26 mouse cellular contexts compared by ENCODE assay signal in genomic region chr7:135698362-135698761, GRCm38 (mm10). TPM values are rescaled to one million over a fixed set of nuclear protein-coding genes. Genes with fewer than 3 reads are reported as not detected.
DNase-seq lines count a peak whose midpoint lies in the region; ATAC-seq and TF ChIP-seq lines count a peak whose summit lies in the region.
"Had no signal": no experiment of that assay in that cellular context is flagged by ENCODE, and none has a peak within 500 bp of the region (broad histone marks: within the 10 kb centered on the region; RNA-seq: fewer than 3 reads in every experiment).

No protein-coding gene starts in this region.

- no peak for DNase-seq in lung, postnatal 0 days (ENCODE audit: low spot score)
- DNase-seq in lung, postnatal 4 days = no peak
- peak; percentile 31 for DNase-seq in MN1 (ENCODE audit: low spot score)
- DNase-seq in R1 (ENCODE audit: low read depth, low spot score) = peak; percentile 28
- no peak for DNase-seq in frontal cortex, postnatal 10 days (ENCODE audit: low spot score in 2 of 2)
- DNase-seq in cerebellum, adult 18-20 months = no peak
- DNase-seq in urinary bladder, postnatal 4 days (ENCODE audit: low spot score in 2 of 2) = no peak
- DNase-seq: adrenal gland, adult 8-10 months; adrenal gland, postnatal 25 days; cerebellum, adult 11-12 months; cerebellum, adult 9-10 months; cerebellum, postnatal 14 days; gastrocnemius, postnatal 25 days; heart, postnatal 10 days; heart, postnatal 4 days; kidney, adult 18-20 months had no signal

- no peak for TF ChIP-seq CTCF in lung, postnatal 0 days (IDR thresholded peaks at IDR 0.05)

- H3K4me1 ChIP-seq in lung, postnatal 0 days (ENCODE audit: insufficient read depth, low read depth, low read length) = no peaks in the 10 kb centered on the region; the same call in 1 of the 2 replicates
- H3K4me1 ChIP-seq: forebrain, embryonic 10.5 days; forebrain, embryonic 13.5 days had no signal

- no peak overlapping the region for H3K4me3 ChIP-seq in lung, postnatal 0 days (ENCODE audit: low read depth, low read length)
- H3K4me3 ChIP-seq: forebrain, embryonic 10.5 days; forebrain, embryonic 13.5 days; heart, embryonic 12.5 days; heart, embryonic 15.5 days had no signal

- H3K27me3 ChIP-seq in lung, postnatal 0 days (replicated peaks; ENCODE audit: insufficient read depth, low read length) = no peaks in the 10 kb centered on the region
- H3K27me3 ChIP-seq: forebrain, embryonic 13.5 days; heart, embryonic 12.5 days; heart, embryonic 15.5 days had no signal

- no peaks in the 10 kb centered on the region for H3K9me3 ChIP-seq in lung, postnatal 0 days (ENCODE audit: low read length)
- H3K9me3 ChIP-seq: forebrain, embryonic 10.5 days; forebrain, embryonic 13.5 days; heart, embryonic 12.5 days; heart, embryonic 15.5 days had no signal

- ATAC-seq in lung, postnatal 0 days = no peak
- ATAC-seq: activated CD4-positive, CD25-positive, alpha-beta regulatory T cell, adult 4 months; forebrain, embryonic 13.5 days; forebrain, embryonic 16.5 days; hindbrain, postnatal 0 days; inflammation-experienced regulatory T-cells, adult 6 months; intestine, embryonic 16.5 days had no signal

- 98% methylated on average over 2 of the region's 2 CpGs for WGBS in lung, postnatal 0 days

- TF ChIP-seq EP300 in lung, postnatal 0 days (IDR thresholded peaks at IDR 0.05) = no peak

- H3K9ac ChIP-seq in lung, postnatal 0 days (replicated peaks; ENCODE audit: low read depth) = no peak overlapping the region
- H3K9ac ChIP-seq: forebrain, embryonic 13.5 days; heart, embryonic 12.5 days; heart, embryonic 15.5 days; hindbrain, embryonic 14.5 days had no signal

- H3K36me3 ChIP-seq in lung, postnatal 0 days (ENCODE audit: insufficient read depth, low read length) = no peaks in the 10 kb centered on the region

- peak overlapping the region; percentile 2 for H3K27ac ChIP-seq in lung, postnatal 0 days (ENCODE audit: low read length)
- H3K27ac ChIP-seq: forebrain, embryonic 10.5 days; forebrain, embryonic 13.5 days; heart, embryonic 15.5 days; hindbrain, embryonic 14.5 days; hindbrain, postnatal 0 days had no signal

- H3K4me2 ChIP-seq in lung, postnatal 0 days (replicated peaks; ENCODE audit: low read depth, low read length) = no peak overlapping the region
- H3K4me2 ChIP-seq: forebrain, embryonic 13.5 days; heart, embryonic 12.5 days; heart, embryonic 15.5 days; hindbrain, embryonic 14.5 days had no signal

RNA-seq across cellular contexts. Expression of gene Mki67, which starts 17.8 kb away (rescaled TPM):
- 2.8 and 4.7 TPM in 2 replicates for polyA plus RNA-seq in lung, postnatal 0 days (2015; fragmentation: Nextera tagmentation; extraction: Ambion mirVana)

Comparison
In these comparisons a context has a peak if more than half of its experiments do, and no peak if none do; other contexts are left out.
1. DNase-seq: peak in MN1 (single experiment) and R1 (single experiment); none in lung, postnatal 0 days (single experiment), lung, postnatal 4 days (0 of 2), frontal cortex, postnatal 10 days (0 of 2), cerebellum, adult 18-20 months (0 of 2) and urinary bladder, postnatal 4 days (0 of 2).